Mouse (Mus musculus): ENCODE results near the gene Pcyt1a.

DNA sequence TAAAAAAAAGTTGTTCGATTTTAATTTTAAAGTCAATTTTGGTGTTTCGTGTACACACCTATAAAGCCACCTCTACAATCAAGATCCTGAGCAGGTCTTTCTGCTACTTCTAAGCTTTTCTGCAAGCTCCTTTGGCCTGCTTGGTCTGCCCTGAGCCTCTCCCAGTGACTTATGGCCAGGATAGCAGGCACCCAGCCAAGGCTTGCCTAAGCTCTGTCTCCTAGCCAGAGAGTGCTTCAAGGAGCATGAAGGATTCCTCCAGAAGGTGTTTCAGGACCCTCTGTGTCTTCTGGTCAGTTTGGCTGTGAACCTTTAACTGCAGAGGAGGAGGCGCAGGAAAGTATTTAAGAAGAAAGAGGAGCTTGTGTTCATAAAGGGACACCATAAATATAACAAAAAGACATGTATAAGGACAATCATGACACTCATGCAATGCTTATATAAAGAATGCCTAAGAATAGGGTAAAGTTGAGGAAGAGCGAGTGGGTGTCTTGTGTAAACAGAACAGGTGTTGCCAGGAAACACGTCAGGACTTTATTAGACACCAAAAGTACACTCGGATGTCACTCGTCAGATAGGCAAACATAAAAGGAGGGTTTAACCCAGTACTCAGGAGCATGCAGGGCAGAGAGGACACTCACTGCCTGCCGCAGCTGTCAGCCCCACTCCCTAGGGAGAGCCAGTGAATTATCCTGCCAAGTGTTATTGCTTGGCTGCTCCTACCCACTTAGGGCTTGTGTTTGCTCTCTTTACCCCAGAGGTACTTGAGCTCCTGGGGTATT lies 92.9 kb downstream of the Pcyt1a start:
- TF ChIP-seq GATA1 (IDR thresholded peaks at IDR 0.05; ENCODE audit: borderline replicate concordance, low read length) (no peak), FLI1 (IDR thresholded peaks at IDR 0.05; ENCODE audit: low read length) (no peak)
